Mouse (Mus musculus) embryonic stem cell, embryonic (primary cell): Measurements from ENCODE around the gene Myadml2.

Experiments used
- CTCF ChIA-PET, 4 experiments: fragments of 300-600 bp in 2 of 4; fragments of 350-600 bp in 2 of 4; sonication (Branson Sonifier 250); formaldehyde crosslinking; loops; one replicate each; lab custom pipeline; 2022; ENCODE audit warnings: inconsistent platforms in 2 of 4; lab: Charles Lee
- POLR2A ChIA-PET, 4 experiments: fragments of 300-600 bp in 2 of 4; fragments of 350-600 bp in 2 of 4; sonication (Branson Sonifier 250); formaldehyde crosslinking; loops; one replicate each; lab custom pipeline; 2022; ENCODE audit warnings: antibody characterized with exemption in 4 of 4, inconsistent platforms in 1 of 4; lab: Charles Lee

The Myadml2 gene

GRCm38 (mm10) chr11:120598283-120598989 lies 49.5 kb downstream of the Myadml2 start, which contains the start of the genes Alyref and Anapc11:
Gene Alyref, minus strand, starts transcription at chr11:120598365.
Gene Anapc11, plus strand, starts transcription at chr11:120598421.
- POLR2A ChIA-PET, result interaction anchor here (0.5 to 12.3 kb wide), 37 partner anchors 8 to 1687 kb away, joined by 3 to 215 read pairs (median 4); partner anchors contain the start of genes P4hb (in 3 of the 4), Mafg (in 2 of the 4), Npb (in 2 of the 4) and Arhgdia (in 1 of the 4)
- CTCF ChIA-PET, result interaction anchor here in 1 of 4 experiments (1.5 kb wide), 1 partner anchor 19 kb away, joined by 6 read pairs; no protein-coding TSS in a partner anchor

- CTCF ChIA-PET, result interaction anchor here in 2 of 4 experiments (0.9 to 1.5 kb wide), 4 partner anchors 12 to 18 kb away, joined by 3 to 6 read pairs (median 4); no protein-coding TSS in a partner anchor
These were observed 50.4 kb downstream of the Myadml2 start for GRCm38 (mm10) chr11:120597240-120598235.

More at GRCm38 (mm10) chr11:120597240-120598235, 50.4 kb downstream of the Myadml2 start:
- POLR2A ChIA-PET, result interaction anchor here (0.5 to 12.3 kb wide), 45 partner anchors 9 to 550 kb away, joined by 3 to 215 read pairs (median 5); partner anchors contain the start of genes P4hb (in 3 of the 4), Mafg (in 2 of the 4), Npb (in 2 of the 4) and Arl16 (in 1 of the 4)
